Mouse (Mus musculus) c-Kit-positive CD71-positive TER-119-positive erythroid progenitor cells, embryonic 14.5 days (primary cell): ENCODE data around the gene Ltc4s.

Experiments used
- DNase-seq: peaks from one replicate; pipeline ENCODE4 v3.0.0-alpha.2; 2013; ENCODE audit warnings: low spot score

The Ltc4s gene

DNA sequence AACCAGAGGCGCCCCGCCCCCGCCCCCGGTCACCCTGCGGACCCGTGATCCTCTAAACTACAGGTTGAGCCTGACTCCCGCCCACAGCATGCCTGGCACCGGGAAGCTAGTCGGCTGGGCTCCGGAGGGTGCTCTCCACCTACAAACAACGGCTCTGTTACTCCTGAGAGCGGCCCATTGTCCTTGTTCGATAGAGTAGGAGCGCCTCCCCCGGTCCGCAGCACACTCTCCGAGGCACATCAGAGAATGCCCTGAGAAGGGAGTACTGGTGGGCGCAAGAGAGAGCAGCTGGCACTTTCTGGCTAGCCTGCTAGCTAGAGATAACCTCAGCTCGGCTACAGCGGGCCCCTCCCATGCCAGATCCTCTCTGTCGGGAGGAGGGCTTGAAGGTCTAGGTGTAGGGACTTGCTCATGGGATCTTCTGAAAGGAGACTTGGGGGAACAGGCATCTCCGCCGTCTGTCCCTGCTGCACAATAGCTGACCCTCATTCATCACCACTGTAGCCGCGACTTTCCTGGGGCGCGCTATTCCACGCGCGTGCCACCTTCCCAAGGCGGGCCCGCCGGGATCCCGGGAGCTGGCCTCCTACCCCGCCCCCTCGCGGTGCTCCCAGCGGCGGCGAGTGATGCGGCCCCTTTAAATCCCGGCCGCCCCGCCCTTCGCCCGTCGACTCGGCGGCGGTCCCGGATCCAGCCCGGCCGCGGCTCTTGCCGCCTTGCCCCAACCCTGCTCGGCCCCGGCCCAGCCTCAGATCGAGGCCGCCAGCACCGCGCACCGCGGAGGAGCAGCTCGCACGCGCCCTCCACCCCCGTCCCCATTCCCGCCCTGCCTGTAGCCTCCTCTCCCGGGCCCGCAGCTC, 13.5 kb downstream of the Ltc4s start:
- DNase-seq: peak; percentile 88

DNA sequence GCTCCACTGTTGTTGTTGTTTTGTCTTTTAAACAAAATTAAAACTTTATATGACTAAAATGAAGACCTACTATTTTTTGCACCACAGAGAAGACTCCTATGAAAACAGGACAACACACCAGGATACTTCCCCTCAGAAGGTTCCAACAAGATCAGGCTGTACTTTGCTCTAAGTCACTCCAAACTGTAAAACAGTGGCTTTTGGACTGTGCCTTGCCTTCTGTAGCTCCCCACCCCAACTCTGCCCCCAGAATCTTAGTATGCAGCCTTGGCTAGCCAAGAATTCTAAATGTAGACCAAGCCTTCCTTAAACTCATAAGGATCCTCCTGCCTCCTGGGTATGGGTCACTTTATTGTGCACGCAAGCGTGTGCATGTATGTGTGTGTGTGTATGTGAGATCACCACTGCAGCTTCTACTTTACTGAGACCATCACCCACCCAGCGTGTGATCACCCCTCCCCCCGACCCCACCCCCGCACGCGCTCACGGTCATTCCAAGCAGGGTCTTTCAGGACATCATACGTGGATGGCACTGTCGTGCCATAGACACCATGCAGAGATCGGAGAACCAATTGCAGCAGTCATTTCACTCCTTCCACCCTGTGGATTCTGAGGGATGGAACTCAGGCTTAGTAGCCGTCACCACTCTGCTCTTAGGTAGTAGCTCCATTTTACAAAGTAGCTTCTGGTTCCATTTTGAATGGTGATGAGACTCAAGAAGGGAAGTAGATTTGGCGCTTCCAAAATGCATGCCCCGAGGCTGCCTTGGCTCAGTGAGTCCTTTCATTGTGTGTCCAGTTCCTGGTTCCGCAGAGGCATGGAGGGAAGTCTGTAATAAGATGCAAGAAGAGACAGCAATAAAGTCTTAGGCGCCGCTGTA, 14.4 kb downstream of the Ltc4s start:
- DNase-seq: no peak

DNA sequence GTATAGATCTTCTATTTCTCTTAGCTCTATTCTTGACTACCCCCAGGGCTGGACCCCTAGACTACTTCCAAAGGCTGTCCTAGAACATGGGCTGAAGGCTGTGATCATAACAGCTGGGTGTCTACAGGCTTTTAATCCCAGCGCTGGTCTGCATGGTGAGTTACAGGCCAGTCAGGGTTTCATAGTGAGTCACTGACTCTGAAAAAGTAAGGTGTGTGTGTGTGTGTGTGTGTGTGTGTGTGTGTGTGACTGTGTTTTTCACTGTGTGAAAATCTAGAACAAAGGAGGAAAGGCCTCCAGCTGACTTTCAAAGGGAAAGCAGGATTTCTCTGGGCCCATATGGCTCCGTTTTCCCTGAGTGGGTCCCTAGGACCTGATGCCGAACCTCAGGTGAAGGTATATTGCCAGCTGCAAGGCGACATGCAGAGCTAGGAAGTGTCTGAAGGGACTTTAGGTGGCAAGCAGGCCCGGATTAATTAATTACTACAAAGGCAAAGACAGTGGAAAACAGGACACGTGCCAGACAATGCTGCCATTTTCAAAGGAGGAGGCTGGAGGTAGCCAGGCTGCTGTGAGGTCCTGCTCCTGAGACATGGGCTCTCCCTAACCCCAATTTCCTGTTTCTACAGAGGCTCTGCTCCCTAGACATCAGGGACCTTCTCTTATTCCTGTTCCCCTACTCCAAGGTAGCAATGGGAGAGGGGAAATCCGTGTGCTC, 15.7 kb downstream of the Ltc4s start:
- no peak for DNase-seq

DNA sequence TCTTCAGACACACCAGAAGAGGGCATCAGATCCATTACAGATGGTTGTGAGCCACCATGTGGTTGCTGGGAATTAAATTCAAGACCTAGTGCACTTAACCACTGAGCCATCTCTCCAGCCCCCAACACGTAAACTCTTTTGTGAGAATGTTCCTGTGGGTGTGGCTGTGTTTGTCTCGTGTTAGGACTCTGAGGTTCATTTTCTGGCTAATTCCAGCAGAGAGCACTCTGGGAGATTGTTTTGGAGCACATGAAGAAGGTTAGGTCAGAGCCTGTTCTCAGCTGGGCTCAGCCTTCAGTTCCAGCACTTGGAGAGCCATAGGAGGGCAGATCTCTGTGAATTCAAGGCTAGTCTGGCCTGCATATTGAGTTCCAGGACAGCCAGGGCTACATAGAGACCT, 18.6 kb downstream of the Ltc4s start:
- no peak for DNase-seq

DNA sequence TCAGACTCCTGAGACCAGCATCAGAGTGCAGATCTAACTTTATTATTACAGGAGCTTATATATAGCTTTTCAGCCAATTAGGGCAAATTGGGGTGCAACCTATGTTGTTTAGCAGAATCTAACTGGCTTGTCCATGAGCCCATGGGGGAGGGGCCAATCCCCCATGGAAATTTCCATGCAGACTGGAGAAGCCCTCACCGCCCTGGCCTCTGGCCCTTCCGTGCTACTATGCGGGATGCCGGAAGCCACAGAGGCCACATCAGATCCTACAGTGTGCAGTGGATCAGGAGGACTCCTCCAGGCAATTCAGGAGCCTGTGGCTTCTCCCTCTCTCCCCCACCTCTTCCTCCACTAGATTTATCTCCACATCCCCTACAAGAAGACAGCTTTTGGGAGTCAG, 20.6 kb downstream of the Ltc4s start:
- no peak for DNase-seq

DNA sequence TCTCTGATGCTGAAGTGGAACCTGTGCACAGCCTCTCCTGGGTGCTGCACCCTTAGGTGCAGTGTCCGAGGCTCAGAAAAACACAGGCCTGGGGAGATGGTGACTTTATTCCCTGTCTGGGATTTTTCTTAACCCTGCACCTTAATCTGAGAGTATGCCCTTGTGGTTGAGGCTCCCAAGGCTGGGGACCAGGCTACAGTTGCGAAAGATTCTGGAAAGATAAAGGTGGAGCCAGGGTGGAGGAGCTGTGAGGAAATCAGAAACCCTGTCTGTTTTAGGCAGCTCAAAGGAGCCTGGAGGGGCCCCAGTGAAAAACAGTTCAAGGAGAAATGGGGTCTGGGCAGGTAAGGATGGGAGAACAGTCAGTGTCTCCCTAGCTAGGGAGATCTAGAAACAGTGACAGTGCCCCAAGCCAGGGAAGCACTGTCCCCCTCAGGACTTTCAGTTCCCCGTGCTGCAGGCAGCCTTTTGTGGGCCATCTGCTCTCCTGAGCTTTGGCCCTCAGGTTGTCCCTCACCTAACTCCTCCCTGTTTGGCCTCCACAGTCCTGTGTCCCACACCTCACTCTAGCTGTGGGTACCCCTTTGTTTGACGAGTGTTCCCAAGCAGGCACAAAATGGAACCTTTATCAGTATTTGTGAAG, 21.6 kb downstream of the Ltc4s start:
- no peak for DNase-seq

DNA sequence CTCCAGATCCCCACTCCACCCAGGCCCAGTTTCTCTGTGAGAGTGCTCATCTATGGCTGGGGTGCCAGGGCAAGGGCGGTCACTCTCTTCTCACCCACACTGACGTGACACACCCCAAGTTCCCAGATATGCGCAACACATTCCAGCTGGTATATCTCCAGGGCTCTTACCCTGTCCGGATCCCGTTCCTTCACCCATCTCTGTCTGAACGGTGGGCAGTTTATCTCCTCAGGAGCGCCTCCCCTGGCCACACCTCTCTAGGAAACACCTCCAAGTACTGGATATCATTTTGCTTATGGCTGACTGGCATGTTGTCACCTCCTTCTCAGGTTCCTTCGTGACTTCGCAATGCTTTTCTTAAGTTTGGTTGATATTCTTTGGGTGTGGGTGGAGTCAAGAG, 22.8 kb downstream of the Ltc4s start:
- no peak for DNase-seq

DNA sequence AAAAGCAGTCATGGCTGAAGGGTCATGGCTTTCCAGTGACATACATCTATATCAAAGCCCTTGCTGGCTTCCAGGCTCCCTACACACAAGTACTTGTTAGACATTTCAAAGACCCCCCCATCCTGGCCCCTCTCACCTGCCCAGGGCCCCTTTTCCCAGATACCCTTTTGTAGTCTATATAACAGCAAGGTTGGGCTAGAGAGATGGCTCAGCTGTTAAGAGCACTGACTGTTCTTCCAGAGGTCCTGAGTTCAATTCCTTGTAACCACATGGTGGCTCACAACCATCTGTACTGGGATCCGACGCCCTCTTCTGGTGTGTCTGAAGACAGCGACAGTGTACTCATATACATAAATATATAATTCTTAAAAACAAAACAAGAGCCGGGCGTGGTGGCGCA, 23.8 kb downstream of the Ltc4s start:
- no peak for DNase-seq

DNA sequence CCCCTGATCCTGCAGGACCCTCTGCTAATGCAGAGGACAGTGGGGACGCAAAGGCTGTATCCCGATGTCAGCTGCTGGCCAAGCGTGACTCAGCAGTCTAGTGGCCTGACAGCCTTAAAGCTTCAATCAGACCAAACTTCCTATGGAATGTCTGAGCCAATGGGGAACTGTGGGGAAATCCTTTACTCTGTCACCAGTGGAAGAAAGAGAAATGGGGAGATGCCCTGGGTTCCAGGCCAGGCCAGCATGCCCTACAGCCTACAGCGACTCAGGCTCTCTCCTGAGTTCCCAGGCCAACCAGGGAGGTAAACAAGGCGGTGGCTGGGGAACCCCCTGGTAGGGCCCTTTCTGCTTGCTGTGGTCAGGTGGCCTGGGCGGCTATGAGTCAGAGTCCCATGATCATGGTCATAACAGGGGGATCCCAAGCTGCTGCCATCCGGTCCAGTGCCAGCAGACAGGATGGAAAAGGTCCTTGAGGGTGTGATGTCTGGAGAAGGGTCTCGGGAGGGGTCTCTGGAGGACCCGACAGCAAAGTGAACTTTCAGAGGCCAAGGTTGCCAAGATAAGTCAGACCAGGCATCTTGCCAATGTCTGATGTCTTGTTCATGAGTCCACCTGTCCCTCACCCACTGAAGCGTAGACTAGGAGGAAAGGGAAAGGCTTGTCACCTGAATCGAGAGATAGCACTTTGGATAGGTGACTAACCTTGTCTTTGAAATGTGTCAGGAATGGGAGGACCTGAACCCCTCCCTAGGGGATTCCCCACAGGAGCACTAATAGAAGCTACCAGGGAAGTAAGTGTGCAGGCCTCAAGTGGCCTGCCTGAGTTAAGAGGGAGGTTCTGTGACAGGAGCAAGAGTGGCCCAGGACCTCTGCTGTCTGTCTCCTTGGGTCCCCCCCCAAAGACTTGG, 25.3 kb downstream of the Ltc4s start:
- DNase-seq: no peak

DNA sequence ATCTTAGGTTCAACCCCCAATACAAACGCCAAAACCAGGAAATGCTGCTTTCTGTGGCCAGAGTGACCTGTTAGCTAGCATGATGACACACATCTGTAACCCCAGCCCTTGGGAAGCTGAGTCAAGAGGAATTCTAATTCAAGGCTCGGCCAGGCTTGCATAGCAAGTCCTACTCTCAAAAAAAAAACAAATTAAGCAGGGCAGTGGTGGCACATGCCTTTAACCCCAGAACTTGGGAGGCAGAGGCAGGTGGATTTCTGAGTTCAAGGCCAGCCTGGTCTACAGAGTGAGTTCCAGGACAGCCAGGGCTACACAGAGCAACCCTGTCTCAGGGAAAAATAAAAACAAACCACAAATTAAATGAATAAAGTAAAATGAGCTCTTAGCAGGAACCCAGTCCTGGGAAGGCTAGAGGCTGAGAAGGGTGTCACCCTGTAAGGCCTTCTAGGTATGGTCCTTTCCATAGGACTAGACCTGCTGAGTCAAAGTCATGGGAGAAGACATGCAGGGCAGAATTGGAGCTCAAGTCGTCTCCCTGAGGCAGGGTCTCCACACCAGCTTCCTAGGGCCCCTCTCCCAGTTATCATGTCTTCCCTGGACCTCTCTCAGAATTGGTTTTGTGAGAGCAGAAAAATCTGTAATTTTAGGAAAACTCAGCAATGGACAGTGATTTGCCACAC, 26.2 kb downstream of the Ltc4s start:
- no peak for DNase-seq

DNA sequence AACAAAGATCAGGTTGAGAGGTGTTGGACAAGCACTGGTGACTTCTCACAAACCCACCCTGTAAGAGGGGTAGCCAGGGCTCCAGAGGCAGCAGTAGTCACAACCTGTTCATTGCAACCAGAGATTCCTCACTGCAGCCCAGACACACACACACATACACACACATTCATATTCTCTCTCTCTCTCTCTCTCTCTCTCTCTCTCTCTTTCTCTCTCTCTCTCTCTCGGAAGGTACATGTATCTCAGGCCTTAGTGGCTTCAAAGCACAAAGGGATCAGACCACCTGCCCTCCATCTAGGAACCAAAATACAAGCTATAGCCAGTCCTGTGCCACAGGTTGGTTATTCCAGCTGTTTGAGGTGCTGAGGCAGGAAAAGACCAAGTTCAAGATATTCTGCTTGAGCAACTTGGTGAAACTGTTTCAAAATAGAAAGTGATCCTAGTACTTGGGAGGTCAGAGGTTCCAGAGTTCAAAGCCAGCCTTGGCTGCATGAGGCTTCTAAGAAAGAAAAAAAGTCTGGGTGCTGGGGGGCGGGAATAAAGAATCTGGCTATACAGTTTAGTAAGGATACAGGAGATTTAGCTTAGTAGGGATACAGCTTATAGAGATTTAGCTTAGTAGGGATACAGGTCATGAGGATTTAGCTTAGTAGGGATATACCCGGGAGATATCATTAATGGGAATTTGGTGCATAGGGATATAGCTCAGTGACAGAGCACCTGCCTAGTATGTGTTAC, 26.9 kb downstream of the Ltc4s start:
- DNase-seq: no peak

DNA sequence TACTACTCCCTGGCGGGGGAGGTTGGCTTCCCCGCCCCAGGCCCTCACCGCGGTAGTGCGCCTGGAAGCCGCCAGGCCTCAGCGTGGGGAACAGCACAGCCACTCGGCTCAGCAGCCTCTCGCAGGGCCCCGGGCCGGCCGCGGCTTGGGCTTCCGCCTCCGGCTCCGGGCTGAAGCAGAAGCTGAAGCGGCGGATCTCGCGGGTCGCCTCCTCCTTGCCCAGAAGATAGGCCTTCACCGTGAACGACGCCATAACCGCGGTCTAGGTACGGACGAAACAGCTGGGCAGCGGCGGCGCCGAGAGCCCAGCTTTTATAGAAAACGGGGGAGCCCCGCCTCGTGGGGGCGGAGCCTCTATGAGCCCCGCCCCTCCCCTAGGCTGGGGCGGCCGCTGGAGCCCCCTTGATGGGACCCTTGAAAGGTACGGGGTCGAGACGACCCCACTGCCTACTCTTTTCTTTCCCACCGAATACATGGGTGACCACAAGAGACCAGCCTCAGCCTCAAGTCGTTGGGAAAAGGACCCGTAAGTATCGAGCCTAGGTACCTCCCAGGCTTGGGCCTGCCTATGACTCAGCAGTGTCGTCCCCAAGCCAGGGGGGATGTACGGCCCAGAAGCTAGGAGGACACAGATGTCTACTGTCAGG, 27.8 kb downstream of the Ltc4s start, which contains the start of the genes Sqstm1 and Mgat4b:
Sqstm1 (minus strand) TSS at position 323 of the 647 bp plus-strand sequence.
Mgat4b (plus strand) TSS at position 386 of the 647 bp plus-strand sequence.
- DNase-seq: peak; percentile 79

DNA sequence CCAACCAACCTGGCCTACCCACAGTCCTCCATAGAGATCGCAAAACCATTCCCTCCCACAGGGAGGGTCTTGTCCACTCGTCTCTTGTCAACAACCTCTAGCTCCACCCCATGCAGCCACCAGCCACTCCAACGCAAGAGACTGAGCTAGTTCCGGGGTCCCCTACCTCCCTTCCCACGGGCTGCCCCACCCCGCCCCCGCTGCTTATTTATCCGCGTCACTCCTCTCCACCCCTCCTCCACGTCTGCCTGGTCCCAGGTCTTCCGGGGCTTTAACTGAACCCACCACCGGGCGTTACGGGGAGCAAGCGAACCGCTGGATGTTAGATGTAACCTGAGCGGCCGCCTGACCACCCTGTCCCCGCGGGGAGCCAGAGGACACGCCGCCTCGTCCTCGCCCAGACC, 28.3 kb downstream of the Ltc4s start:
- DNase-seq: peak; percentile 84

DNA sequence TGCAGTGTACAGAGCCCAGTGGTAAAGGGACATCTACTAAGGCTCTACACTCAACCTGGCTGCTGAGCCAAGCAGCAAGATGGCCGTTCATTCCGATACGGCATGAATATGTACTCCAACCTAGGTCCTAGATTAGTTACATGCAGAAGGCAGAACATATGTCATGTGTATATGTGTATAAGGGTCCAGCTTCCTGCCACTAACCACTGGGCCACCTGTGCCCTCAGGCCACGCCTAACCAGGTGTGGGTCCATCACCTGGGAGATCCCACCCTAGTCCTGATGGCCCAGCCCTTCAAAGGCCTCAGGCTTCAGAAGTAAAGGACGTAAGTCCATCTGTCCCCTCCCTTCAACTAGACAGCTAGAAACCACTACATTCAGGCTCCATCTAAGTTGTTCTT, 30.4 kb downstream of the Ltc4s start:
- no peak for DNase-seq

DNA sequence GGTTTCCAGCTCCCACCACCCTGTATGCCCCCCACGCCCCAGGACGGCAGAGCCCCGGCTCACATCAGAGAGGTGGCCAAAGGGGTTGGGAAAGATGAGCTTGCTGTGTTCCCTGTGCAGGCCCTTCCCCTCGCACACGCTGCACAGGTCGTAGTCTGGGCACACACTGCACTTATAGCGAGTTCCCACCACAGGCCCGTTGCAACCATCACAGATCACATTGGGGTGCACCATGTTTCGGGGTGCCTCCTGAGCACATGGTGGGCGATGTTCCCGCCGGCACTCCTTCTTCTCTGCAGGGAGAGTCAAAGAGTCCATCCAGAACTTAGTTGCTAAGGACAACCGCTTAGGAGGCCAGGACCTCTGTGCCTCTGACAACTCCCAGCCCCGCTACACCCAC, 31.1 kb downstream of the Ltc4s start:
- DNase-seq: no peak

DNA sequence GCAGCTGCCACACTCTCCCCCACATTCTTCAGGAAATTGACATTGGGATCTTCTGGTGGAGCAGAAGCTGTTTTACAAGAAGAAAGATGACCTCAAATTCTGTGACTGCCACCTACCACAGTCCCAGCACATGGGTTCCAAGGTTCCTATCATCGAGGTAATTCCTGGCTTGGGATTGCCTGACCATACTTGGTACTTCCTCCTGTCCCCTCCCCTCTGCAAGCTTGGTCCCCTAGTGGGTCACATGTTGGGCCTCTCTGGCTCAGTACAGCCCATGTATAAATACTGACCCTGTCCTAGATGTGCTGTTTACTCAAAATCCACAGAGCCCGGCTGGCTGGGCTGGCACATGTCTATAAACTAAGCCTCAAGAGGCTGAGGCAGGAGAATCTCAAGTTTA, 32.4 kb downstream of the Ltc4s start:
- DNase-seq: no peak

DNA sequence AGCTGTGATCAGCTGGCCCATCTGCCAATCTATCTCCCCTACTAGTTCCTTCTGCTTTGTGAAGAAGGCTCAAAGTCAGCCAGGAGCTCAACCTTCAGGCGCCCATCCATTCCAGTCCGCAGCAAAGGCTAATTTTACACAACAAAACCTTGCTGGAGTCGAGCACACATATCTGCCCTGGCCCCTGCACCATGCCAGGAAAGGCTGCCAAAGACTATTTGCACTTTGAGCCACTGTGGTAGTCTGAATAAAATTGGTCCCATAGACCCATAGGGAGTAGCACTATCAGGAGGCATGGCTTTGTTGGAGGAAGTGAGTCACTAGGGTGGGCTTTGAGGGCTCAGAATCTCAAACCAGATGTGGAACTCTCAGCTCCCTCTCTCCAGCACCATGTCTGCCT, 33.0 kb downstream of the Ltc4s start:
- DNase-seq: no peak

DNA sequence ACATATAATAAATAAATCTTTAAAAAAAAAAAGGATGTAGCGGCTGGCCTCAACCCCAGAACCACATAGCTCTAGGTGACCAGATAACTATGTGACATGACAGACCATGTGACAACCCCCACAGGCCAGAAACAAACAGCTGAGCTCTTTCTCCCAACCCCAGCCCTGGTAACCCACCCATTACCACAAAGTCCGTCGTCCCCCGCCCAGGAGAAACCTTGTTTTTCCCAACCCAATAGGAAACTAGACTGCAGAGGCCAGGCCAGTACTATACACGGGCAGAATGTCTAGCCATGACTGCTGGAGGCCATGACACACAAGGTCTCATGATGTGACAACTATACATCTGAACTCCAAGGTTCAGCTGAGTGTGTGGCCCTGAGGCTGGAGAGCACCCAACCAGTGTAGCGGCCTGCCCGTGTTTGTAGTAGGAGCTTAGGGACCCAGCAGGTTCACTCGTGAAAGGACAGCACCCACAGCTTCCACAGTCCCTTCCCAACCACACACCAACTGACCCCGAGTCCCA, 35.1 kb downstream of the Ltc4s start:
- DNase-seq: no peak

DNA sequence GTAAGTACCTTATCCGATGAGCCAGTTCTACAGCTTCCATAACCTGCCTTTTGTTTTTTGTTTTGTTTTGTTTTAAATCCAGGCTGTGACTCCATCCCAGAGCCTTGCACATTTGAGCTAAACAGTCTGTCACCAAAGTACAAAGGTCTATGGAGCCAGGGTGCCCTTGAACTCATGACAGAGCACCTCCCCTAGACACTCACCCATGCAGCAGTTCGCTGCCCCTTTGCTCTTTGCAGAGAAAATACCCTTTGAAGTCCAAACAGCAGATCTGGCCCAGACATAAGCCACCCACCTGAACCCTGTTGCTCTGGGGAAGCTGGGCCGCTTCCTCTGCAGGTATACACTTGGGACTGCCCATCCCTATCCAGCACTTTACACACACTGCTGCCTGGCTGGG, 36.8 kb downstream of the Ltc4s start:
- DNase-seq: no peak
